Mouse (Mus musculus): Measurements from ENCODE around the gene Tnip1.

GRCm38 (mm10) chr11:54975340-54975739, 12.6 kb upstream of the Tnip1 start:
- TF ChIP-seq GATA1 (IDR thresholded peaks at IDR 0.05; ENCODE audit: borderline replicate concordance, low read length): no peak
- TF ChIP-seq FLI1 (IDR thresholded peaks at IDR 0.05; ENCODE audit: low read length): no peak

All from megakaryocyte, embryonic 14.5 days (primary cell).